Mouse (Mus musculus): ENCODE measurements around the gene Dmtf1.

DNA sequence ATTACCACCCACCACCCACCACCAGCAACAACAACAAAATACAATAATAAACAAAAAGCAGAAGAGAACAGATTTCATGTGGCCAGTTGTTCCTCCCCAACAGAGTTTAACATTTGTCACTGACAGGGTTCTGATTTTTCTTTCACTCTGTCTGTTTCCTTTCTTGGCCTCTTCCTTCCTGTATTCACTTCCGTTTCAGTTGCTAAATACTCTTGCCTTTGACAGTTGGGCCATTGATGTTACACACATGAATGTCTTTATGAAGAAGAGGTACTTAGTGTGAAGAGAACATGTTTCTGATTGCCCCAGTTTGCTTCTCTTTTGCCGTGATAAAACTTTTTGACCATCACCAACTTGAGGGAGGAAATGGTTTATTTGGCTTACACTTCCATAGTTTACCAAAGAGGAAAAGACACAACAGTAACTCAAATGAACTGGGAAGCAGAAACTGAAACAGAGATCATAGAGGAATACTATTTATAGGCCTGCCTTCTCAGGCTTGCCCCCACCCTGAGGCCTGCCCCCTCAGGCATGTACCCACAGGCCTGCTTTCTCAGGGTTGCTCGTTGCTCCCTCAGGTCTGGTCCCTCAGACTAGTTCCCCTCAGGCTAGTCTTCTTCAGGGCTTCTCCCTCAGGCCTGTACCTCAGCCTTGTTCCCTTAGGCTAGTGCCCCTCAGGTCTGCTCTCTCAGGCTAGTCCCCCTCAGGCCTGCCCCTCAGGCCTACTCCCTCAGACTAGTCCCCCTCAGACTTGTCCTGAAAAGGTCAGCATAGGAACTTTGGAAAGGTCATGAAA lies 74.5 kb downstream of the Dmtf1 start:
- no peak for TF ChIP-seq GATA1 (IDR thresholded peaks at IDR 0.05; ENCODE audit: borderline replicate concordance, low read length)
- TF ChIP-seq FLI1 (IDR thresholded peaks at IDR 0.05; ENCODE audit: low read length): no peak

Measured in megakaryocyte, embryonic 14.5 days (primary cell).